Mouse (Mus musculus) cortical plate, adult 2 months (tissue): Measurements from ENCODE around the gene Gm14597. TPM values are rescaled to one million over a fixed set of nuclear protein-coding genes. Genes with fewer than 3 reads are reported as not detected.

ENCODE experiments used
- H3K27ac ChIP-seq: fragments of 200-500 bp; 2 replicates; pipeline ENCODE4 v1.5.1; 2012; ENCODE audit warnings: low read length, control low read depth, inconsistent platforms; ENCODE audit not compliant: insufficient read depth
- H3K4me1 ChIP-seq: fragments of 200-500 bp; 2 replicates; pipeline ENCODE4 v1.6.1; 2011; ENCODE audit warnings: low read length; ENCODE audit not compliant: control insufficient read depth, insufficient read depth
- H3K4me3 ChIP-seq: fragments of 200-500 bp; 2 replicates; pipeline ENCODE4 v1.5.1; 2011; ENCODE audit warnings: mild to moderate bottlenecking, low read length, control low read depth; ENCODE audit not compliant: insufficient read depth
- CTCF ChIP-seq: fragments of 200-500 bp; IDR thresholded peaks from 2 replicates; pipeline ENCODE4 v1.5.1; 2011; ENCODE audit warnings: mild to moderate bottlenecking, control low read depth, low read length; ENCODE audit not compliant: insufficient read depth; ENCODE audit errors: extremely low read depth
- POLR2A ChIP-seq: fragments of 200-500 bp; IDR thresholded peaks from 2 replicates; pipeline ENCODE4 v1.6.1; 2011; ENCODE audit warnings: mild to moderate bottlenecking, low read length, control low read depth; ENCODE audit not compliant: insufficient read depth; ENCODE audit errors: extremely low read depth
- polyA plus RNA-seq: library from polyadenylated mRNA; depleted of rRNA; stranded (reverse); fragments of >200 nt; gene quantifications from 2 replicates; pipeline ENCODE4 v1.2.3, GENCODE M21; 2012; rRNA removed

Gene Gm14597
- polyA plus RNA-seq, 1 experiment = 0.23 TPM

- Histone ChIP-seq H3K4me3 (no peak overlapping the region), H3K27ac (no peak overlapping the region), H3K4me1 (no peaks in the 10 kb centered on the region)
- TF ChIP-seq POLR2A = no peak
- TF ChIP-seq CTCF = no peak
Measured at GRCm38 (mm10) chrX:53579311-53579710, 29.5 kb downstream of the Gm14597 start.

Other genes with a start within 250 kb of the Gm14597 start
- 10.7 and 11.7 TPM in 2 replicates for gene Mospd1, start 238.5 kb downstream of the Gm14597 start, polyA plus RNA-seq
- not detected in 2 replicates for gene Etd, start 174.1 kb downstream of the Gm14597 start, polyA plus RNA-seq
- 228 and 234 TPM in 2 replicates for gene Rtl8c, start 947 bp downstream of the Gm14597 start, polyA plus RNA-seq
- 248 and 263 TPM in 2 replicates for gene Rtl8a, start 34.7 kb upstream of the Gm14597 start, polyA plus RNA-seq
- gene Rtl8b, start 61.4 kb upstream of the Gm14597 start, polyA plus RNA-seq = 342 and 363 TPM in 2 replicates
- gene 4930502E18Rik, start 115.8 kb upstream of the Gm14597 start, polyA plus RNA-seq = 0.19 and 0.21 TPM in 2 replicates
- not detected in 2 replicates for gene 1700013H16Rik, start 148.9 kb upstream of the Gm14597 start, polyA plus RNA-seq
- 0.04 and 0.08 TPM in 2 replicates for gene Zfp36l3, start 167.4 kb upstream of the Gm14597 start, polyA plus RNA-seq
- gene Xlr, start 188.7 kb upstream of the Gm14597 start, polyA plus RNA-seq = 2.0 and 2.5 TPM in 2 replicates